Mouse (Mus musculus) C2C12 (cell line): Measurements from ENCODE around the gene Adarb2.

Experiments used
- CTCF ChIP-seq: IDR thresholded peaks from one replicate; pipeline ENCODE4 v1.5.1; 2011; ENCODE audit not compliant: control insufficient read depth, insufficient read depth, insufficient read length
- FOSL1 ChIP-seq: IDR thresholded peaks from one replicate; pipeline ENCODE4 v1.8.0; 2011; ENCODE audit warnings: mild to moderate bottlenecking, low read length; ENCODE audit not compliant: poor library complexity, insufficient read depth, severe bottlenecking
- USF1 ChIP-seq: IDR thresholded peaks from one replicate; pipeline ENCODE4 v1.6.1; 2011; ENCODE audit warnings: low read depth, mild to moderate bottlenecking, control low read depth, moderate library complexity

- no peak for TF ChIP-seq CTCF
- no peak for TF ChIP-seq USF1
- TF ChIP-seq FOSL1: no peak
Measured at GRCm38 (mm10) chr13:8590460-8590859, 387.8 kb downstream of the Adarb2 start.
